Mouse (Mus musculus) brain, embryonic 14.5 days (tissue): ENCODE results near the gene Mb.

ENCODE experiments used
- CTCF ChIP-seq: fragments of 200-500 bp; IDR thresholded peaks from 2 replicates; pipeline ENCODE4 v1.5.1; 2012; ENCODE audit warnings: inconsistent platforms, mild to moderate bottlenecking, moderate library complexity, borderline replicate concordance; ENCODE audit not compliant: insufficient read depth, insufficient read length; ENCODE audit errors: extremely low read depth
- POLR2A ChIP-seq: fragments of 200-500 bp; IDR thresholded peaks from 2 replicates; pipeline ENCODE4 v1.6.1; 2012; ENCODE audit warnings: mild to moderate bottlenecking, inconsistent platforms, borderline replicate concordance; ENCODE audit not compliant: poor library complexity, insufficient read depth, insufficient read length, severe bottlenecking; ENCODE audit errors: extremely low read depth

GRCm38 (mm10) chr15:77076523-77076922 is 26.1 kb upstream of the Mb start:
- no peak for TF ChIP-seq POLR2A
- TF ChIP-seq CTCF, result no peak
